Mouse (Mus musculus): ENCODE measurements around the gene Pa2g4. TPM values are rescaled to one million over a fixed set of nuclear protein-coding genes. Genes with fewer than 3 reads are reported as not detected.
"Not testable (repeated sequence)": the region's sequence is repeated elsewhere in the genome, so short reads cannot be mapped to it uniquely, and the experiment has no call there.

The Pa2g4 gene
- polyA plus RNA-seq (2015; fragmentation: Nextera tagmentation; extraction: Ambion mirVana), result 171 and 196 TPM in 2 replicates

DNA sequence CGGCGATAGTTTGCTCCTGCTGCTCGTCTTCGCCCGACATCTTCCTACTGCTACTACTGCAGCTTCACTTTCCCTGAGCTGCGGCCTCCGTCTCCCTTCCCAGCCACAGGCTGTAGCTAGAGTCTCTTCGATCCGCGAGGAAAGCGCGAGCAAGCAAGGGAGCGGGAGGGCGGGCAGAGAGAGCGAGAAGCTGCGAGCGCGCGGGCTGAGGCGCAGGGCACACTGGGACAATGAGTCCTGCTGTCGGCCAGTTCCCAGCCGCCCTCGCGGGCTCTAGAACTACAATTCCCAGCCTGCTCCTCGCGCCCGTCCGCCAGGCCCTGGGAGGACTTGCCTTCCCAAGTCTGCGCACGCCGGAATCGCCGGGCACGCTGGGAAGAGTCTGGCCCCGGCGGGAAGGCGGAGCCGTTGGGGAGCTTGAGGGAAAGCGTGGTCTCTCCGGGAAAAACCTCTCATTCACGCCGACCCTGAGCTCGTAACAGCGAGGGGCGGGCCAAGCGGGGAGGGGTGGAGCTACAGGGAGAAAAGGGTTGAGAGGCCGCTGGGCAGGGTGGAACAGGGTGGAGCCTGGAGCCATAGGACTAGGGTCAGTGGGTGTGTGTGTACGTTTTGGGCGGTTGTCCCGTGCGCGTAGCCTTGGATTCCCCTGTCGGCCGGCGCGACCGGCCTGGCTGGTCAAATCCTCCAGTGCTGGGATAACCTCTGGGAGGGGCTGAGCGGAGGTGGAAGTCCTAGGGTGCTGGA, at the start of gene Pa2g4:
Gene Pa2g4, minus strand, starts transcription at position 200 of the 744 bp plus-strand sequence.
- Histone ChIP-seq H3K36me3 (ENCODE audit: control insufficient read depth, insufficient read depth, low read length) (0 out of 2 replicates have a peak, but pooled peaks cover 5% of the 10 kb centered on the region), H3K27me3 (replicated peaks; ENCODE audit: control insufficient read depth, insufficient read depth, low read length) (no peaks in the 10 kb centered on the region), H3K9ac (ENCODE audit: low read depth, low read length) (peak within 1 kb of the TSS; percentile 98), H3K9me3 (ENCODE audit: control insufficient read depth, low read length) (no peaks in the 10 kb centered on the region), H3K27ac (ENCODE audit: low read length) (peak within 1 kb of the TSS; percentile 91), H3K4me3 (ENCODE audit: low read length) (peak within 1 kb of the TSS; percentile 96), H3K4me1 (ENCODE audit: control insufficient read depth, insufficient read depth, low read length) (peaks cover 3% of the 10 kb centered on the region; the same call in 1 of the 2 replicates), H3K4me2 (ENCODE audit: low read depth, low read length) (peak within 1 kb of the TSS; percentile 67)
- ATAC-seq, result peak; percentile 99
- WGBS, result under 1% methylated on average over 58 of the region's 58 CpGs

DNA sequence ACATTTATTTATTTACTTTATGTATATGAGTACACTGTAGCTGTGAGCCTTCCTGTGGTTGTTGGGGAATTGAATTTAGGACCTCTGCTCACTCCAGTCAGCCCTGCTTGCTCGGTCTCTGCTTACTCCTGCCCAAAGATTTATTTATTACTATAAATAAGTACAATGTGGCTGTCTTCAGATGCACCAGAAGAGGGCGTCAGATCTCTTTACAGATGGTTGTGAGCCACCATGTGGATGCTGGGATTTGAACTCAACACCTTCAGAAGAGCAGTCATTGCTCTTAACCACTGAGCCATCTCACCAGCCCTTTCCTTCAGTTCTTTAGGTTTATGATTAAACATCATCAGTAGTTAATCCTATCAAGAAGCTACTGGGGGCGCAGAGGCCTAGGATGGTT, 49.1 kb upstream of the Pa2g4 start:
- no peak overlapping the region for H3K4me2 ChIP-seq (ENCODE audit: low read depth, low read length)
- H3K36me3 ChIP-seq (ENCODE audit: control insufficient read depth, insufficient read depth, low read length), result no peaks in the 10 kb centered on the region
- no peak overlapping the region for H3K4me3 ChIP-seq (ENCODE audit: low read length)
- H3K4me1 ChIP-seq (ENCODE audit: control insufficient read depth, insufficient read depth, low read length), result no peaks in the 10 kb centered on the region; the same call in 1 of the 2 replicates
- H3K9me3 ChIP-seq (ENCODE audit: control insufficient read depth, low read length), result no peaks in the 10 kb centered on the region
- no peak overlapping the region for H3K9ac ChIP-seq (ENCODE audit: low read depth, low read length)
- H3K27ac ChIP-seq (ENCODE audit: low read length), result no peak overlapping the region
- ATAC-seq, result no peak
- H3K27me3 ChIP-seq (replicated peaks; ENCODE audit: control insufficient read depth, insufficient read depth, low read length), result no peaks in the 10 kb centered on the region
- WGBS, result 55% methylated on average over 3 of the region's 3 CpGs

DNA sequence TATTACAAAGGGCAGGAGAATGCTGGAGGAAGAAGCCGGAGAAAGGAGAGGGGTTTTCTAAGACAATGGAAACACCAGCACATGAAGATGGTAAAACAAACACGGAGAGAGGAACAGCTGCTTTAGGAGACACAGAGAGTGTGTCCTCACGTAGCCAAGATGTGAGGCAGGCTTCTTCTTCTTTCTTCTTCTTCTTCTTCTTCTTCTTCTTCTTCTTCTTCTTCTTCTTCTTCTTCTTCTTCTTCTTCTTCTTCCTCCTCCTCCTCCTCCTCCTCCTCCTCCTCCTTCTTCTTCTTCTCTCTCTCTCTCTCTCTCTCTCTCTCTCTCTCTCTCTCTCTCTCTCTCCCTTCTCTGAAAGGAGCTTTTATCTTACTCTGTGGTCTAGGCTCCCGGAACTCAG, 48.0 kb upstream of the Pa2g4 start:
- H3K27ac ChIP-seq (ENCODE audit: low read length); H3K4me2 ChIP-seq (ENCODE audit: low read depth, low read length); H3K4me3 ChIP-seq (ENCODE audit: low read length); H3K9ac ChIP-seq (ENCODE audit: low read depth, low read length); ATAC-seq; H3K9me3 ChIP-seq (ENCODE audit: control insufficient read depth, low read length); H3K4me1 ChIP-seq (ENCODE audit: control insufficient read depth, insufficient read depth, low read length); H3K36me3 ChIP-seq (ENCODE audit: control insufficient read depth, insufficient read depth, low read length); H3K27me3 ChIP-seq (replicated peaks; ENCODE audit: control insufficient read depth, insufficient read depth, low read length): not testable (repeated sequence)
- 54% methylated on average over 4 of the region's 4 CpGs for WGBS

DNA sequence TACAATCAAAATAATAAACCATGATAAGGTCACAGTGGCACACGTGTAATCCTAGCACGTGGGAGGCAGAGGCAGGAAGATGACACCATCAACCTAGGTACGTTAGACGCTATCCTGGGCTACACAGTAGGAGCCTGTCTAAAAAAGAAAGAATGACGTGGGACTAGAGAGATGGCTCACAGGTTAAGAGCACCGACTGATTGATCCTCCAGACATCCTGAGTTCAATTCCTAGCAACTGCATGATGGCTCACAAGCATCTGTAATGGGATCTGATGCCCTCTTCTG, 47.3 kb upstream of the Pa2g4 start:
- no peak overlapping the region for H3K27ac ChIP-seq (ENCODE audit: low read length)
- WGBS, result 46% methylated on average over 6 of the region's 6 CpGs
- no peak overlapping the region for H3K4me3 ChIP-seq (ENCODE audit: low read length)
- H3K4me1 ChIP-seq (ENCODE audit: control insufficient read depth, insufficient read depth, low read length), result no peaks in the 10 kb centered on the region; the same call in 1 of the 2 replicates
- H3K9me3 ChIP-seq (ENCODE audit: control insufficient read depth, low read length), result no peaks in the 10 kb centered on the region
- H3K36me3 ChIP-seq (ENCODE audit: control insufficient read depth, insufficient read depth, low read length), result no peaks in the 10 kb centered on the region
- 0 out of 2 replicates have a peak overlapping the region, but pooled peaks have one; percentile 2 for H3K4me2 ChIP-seq (ENCODE audit: low read depth, low read length)
- no peaks in the 10 kb centered on the region for H3K27me3 ChIP-seq (replicated peaks; ENCODE audit: control insufficient read depth, insufficient read depth, low read length)
- H3K9ac ChIP-seq (ENCODE audit: low read depth, low read length), result no peak overlapping the region
- peak; percentile 40 for ATAC-seq

DNA sequence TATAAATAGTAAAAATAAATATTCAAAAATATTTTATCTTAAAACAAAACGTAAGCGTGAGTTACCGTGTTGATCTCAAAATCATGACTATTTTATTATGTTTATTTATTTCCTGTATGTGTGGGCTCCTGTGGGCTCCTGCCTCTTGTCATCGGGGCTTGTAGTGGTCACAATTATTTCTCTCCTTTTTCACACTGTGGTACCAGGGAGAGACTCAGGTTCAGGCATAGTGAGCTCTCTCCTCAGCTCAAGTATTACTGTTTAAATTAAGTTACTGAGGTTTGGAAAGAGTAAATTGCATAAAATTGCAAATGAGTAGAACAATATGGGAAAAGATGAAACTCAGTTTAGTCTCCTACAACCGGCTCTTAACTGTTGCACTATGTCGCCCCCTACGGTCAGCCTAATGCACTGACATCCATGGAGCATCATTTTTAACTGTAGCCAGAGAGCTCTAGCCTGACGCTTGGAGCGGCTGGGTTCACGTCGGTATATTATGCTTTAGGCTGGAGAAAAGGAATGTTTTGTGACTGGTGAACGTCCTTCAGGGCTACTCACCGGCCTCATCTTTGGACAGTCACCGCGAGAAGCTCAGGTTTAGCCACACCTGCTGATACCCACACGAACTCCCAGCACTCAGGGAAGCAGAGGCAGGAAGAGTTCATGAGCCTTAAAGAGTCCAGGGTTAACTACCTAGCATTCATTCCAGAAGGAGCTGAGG, 46.8 kb upstream of the Pa2g4 start:
- Histone ChIP-seq H3K4me2 (ENCODE audit: low read depth, low read length) (0 out of 2 replicates have a peak overlapping the region, but pooled peaks have one; percentile 2), H3K27ac (ENCODE audit: low read length) (no peak overlapping the region), H3K9me3 (ENCODE audit: control insufficient read depth, low read length) (no peaks in the 10 kb centered on the region), H3K9ac (ENCODE audit: low read depth, low read length) (no peak overlapping the region), H3K27me3 (replicated peaks; ENCODE audit: control insufficient read depth, insufficient read depth, low read length) (no peaks in the 10 kb centered on the region), H3K4me3 (ENCODE audit: low read length) (no peak overlapping the region), H3K36me3 (ENCODE audit: control insufficient read depth, insufficient read depth, low read length) (no peaks in the 10 kb centered on the region), H3K4me1 (ENCODE audit: control insufficient read depth, insufficient read depth, low read length) (no peaks in the 10 kb centered on the region; the same call in 1 of the 2 replicates)
- 14% methylated on average over 16 of the region's 16 CpGs for WGBS
- ATAC-seq, result peak; percentile 81

DNA sequence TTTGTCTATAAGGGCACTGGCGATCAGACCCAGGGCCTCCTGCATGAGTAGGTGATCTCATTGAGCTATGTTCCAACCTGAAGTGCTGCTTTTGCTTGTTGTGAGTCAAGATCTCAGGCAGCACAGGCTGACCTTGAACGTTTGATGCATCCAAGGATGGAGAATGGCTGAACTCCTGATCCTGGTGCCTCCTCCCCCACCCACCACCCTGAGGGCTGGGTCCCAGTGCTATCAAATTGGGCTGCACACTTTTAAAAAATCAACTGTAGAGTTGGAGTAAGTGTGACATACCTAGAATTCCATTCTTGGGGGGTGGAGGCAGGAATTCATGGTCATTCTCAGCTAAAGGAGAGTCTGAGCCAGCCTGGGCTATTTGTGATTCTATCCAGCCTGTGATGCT, 40.7 kb upstream of the Pa2g4 start:
- Histone ChIP-seq H3K9ac (ENCODE audit: low read depth, low read length) (no peak overlapping the region), H3K4me1 (ENCODE audit: control insufficient read depth, insufficient read depth, low read length) (no peaks in the 10 kb centered on the region), H3K27me3 (replicated peaks; ENCODE audit: control insufficient read depth, insufficient read depth, low read length) (no peaks in the 10 kb centered on the region), H3K4me3 (ENCODE audit: low read length) (no peak overlapping the region), H3K36me3 (ENCODE audit: control insufficient read depth, insufficient read depth, low read length) (no peaks in the 10 kb centered on the region), H3K9me3 (ENCODE audit: control insufficient read depth, low read length) (no peaks in the 10 kb centered on the region), H3K4me2 (ENCODE audit: low read depth, low read length) (no peak overlapping the region), H3K27ac (ENCODE audit: low read length) (no peak overlapping the region)
- ATAC-seq, result no peak
- 38% methylated on average over 2 of the region's 2 CpGs for WGBS

DNA sequence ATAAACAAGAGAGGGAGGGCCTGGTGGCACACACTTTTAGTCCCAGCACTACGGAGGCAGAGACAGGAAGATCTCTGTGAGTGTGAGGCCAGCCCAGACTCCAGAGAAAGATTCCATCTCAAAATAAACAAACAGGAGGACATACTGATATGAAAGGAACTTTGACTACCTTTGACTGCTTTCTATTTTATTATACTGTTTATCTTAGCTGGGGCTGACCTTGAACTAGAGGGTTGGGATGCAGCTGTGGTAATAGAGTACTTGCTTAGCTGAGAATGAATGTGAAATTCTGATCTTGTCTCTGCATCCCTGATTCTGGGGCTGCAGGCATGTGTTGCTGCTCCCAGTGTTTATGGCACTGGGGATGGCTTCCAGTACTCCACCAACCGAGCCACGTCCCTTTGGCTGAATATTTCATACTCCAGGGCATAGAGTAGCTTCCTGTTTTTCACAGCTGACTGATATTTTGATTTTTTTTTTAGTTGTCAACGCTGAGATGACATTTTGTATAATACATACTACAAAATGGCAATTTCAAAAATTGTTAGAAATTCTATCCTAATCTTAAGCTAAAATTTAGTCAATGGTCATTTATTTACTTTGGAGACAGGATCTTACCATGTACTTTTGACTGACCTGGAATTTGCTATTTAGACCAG, 36.8 kb upstream of the Pa2g4 start:
- no peaks in the 10 kb centered on the region for H3K36me3 ChIP-seq (ENCODE audit: control insufficient read depth, insufficient read depth, low read length)
- WGBS, result 62% methylated on average over 4 of the region's 4 CpGs

DNA sequence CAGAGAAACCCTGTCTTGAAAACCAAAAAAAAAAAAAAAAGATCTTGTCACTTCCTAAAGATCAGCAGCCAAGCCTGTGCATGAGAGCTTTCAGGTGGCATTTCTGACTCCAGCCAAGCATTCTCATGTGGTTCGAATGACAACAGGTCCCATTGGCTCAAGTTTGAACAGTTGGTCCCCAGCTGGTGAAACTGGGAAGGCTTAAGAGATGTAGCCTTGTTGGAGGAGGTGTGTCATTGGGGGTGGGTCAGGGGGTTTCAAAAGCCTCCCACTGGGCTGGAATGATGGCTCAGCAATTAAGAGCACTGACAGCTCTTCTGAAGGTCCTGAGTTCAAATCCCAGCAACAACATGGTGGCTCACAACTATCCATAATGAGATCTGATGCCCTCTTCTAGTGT, 35.7 kb upstream of the Pa2g4 start:
- Histone ChIP-seq H3K9ac (ENCODE audit: low read depth, low read length) (no peak overlapping the region), H3K4me2 (ENCODE audit: low read depth, low read length) (no peak overlapping the region), H3K4me1 (ENCODE audit: control insufficient read depth, insufficient read depth, low read length) (no peaks in the 10 kb centered on the region), H3K27me3 (replicated peaks; ENCODE audit: control insufficient read depth, insufficient read depth, low read length) (no peaks in the 10 kb centered on the region), H3K4me3 (ENCODE audit: low read length) (no peak overlapping the region), H3K36me3 (ENCODE audit: control insufficient read depth, insufficient read depth, low read length) (no peaks in the 10 kb centered on the region), H3K27ac (ENCODE audit: low read length) (no peak overlapping the region), H3K9me3 (ENCODE audit: control insufficient read depth, low read length) (no peaks in the 10 kb centered on the region)
- 89% methylated on average over 1 of the region's 1 CpGs for WGBS
- ATAC-seq, result no peak

More for the DNA sequence above, 36.8 kb upstream of the Pa2g4 start:
- H3K4me1 ChIP-seq (ENCODE audit: control insufficient read depth, insufficient read depth, low read length), result no peaks in the 10 kb centered on the region
- no peaks in the 10 kb centered on the region for H3K27me3 ChIP-seq (replicated peaks; ENCODE audit: control insufficient read depth, insufficient read depth, low read length)
- no peak overlapping the region for H3K4me2 ChIP-seq (ENCODE audit: low read depth, low read length)
- H3K4me3 ChIP-seq (ENCODE audit: low read length), result no peak overlapping the region
- no peaks in the 10 kb centered on the region for H3K9me3 ChIP-seq (ENCODE audit: control insufficient read depth, low read length)
- no peak for ATAC-seq
- H3K27ac ChIP-seq (ENCODE audit: low read length), result no peak overlapping the region
- H3K9ac ChIP-seq (ENCODE audit: low read depth, low read length), result no peak overlapping the region

DNA sequence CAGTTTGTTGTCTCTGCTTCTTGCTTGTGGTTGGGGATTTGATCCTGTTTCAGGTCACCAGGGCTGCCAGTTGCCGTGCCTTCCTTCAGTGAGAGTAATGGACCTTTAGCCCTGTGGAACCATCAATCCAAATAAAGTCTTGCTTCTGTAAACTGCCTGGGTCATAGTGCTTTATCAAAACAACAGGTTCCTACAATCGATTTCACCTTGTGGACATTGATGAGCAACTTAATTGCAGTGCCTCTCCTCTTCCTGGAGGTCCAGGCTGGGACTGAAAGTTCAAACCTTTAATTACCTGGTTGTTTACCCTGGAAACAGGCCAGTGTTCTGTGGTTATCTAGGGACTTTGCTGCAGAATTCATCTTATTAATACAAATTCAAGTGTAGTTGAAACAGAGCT, 32.7 kb upstream of the Pa2g4 start:
- Histone ChIP-seq H3K27me3 (replicated peaks; ENCODE audit: control insufficient read depth, insufficient read depth, low read length) (no peaks in the 10 kb centered on the region), H3K9me3 (ENCODE audit: control insufficient read depth, low read length) (no peaks in the 10 kb centered on the region), H3K36me3 (ENCODE audit: control insufficient read depth, insufficient read depth, low read length) (no peaks in the 10 kb centered on the region), H3K9ac (ENCODE audit: low read depth, low read length) (no peak overlapping the region), H3K4me3 (ENCODE audit: low read length) (no peak overlapping the region), H3K4me1 (ENCODE audit: control insufficient read depth, insufficient read depth, low read length) (no peaks in the 10 kb centered on the region), H3K27ac (ENCODE audit: low read length) (no peak overlapping the region), H3K4me2 (ENCODE audit: low read depth, low read length) (no peak overlapping the region)
- 23% methylated on average over 2 of the region's 2 CpGs for whole genome bisulfite sequencing
- ATAC-seq, result no peak
